Mouse (Mus musculus) kidney, embryonic 15.5 days (tissue): ENCODE results near the gene Zdhhc1. TPM values are rescaled to one million over a fixed set of nuclear protein-coding genes. Genes with fewer than 3 reads are reported as not detected.

Experiments used
- ATAC-seq: fragments of 200-750 bp; cut with Nextera tagmentation; replicated peaks from 2 replicates; pipeline ENCODE4 v1.8.0; 2017; ENCODE audit warnings: moderate TSS enrichment; ENCODE audit not compliant: low FRiP score
- H3K27ac ChIP-seq: fragments of 300-500 bp; sonication (generic); 2 replicates; pipeline ENCODE4 v1.5.1; 2015; ENCODE audit warnings: mild to moderate bottlenecking, inconsistent platforms
- H3K27me3 ChIP-seq: fragments of 300-500 bp; sonication (generic); 2 replicates; pipeline ENCODE4 v1.6.1; 2015; ENCODE audit warnings: inconsistent platforms
- H3K36me3 ChIP-seq: fragments of 300-500 bp; sonication (generic); 2 replicates; pipeline ENCODE4 v1.6.1; 2015; ENCODE audit warnings: inconsistent platforms
- H3K4me1 ChIP-seq: fragments of 300-500 bp; sonication (generic); 2 replicates; pipeline ENCODE4 v1.6.1; 2015; ENCODE audit warnings: inconsistent platforms
- H3K4me2 ChIP-seq: fragments of 300-500 bp; sonication (generic); 2 replicates; pipeline ENCODE4 v1.6.1; 2015; ENCODE audit warnings: moderate library complexity, mild to moderate bottlenecking, inconsistent platforms
- H3K4me3 ChIP-seq: fragments of 300-500 bp; sonication (generic); replicated peaks from 2 replicates; pipeline ENCODE4 v1.5.1; 2015; ENCODE audit warnings: mild to moderate bottlenecking, inconsistent platforms
- H3K9ac ChIP-seq: fragments of 300-500 bp; sonication (generic); 2 replicates; pipeline ENCODE4 v1.6.1; 2015; ENCODE audit warnings: mild to moderate bottlenecking, inconsistent platforms
- H3K9me3 ChIP-seq: fragments of 300-500 bp; sonication (generic); replicated peaks from 2 replicates; pipeline ENCODE4 v1.6.1; 2016; ENCODE audit warnings: inconsistent platforms
- WGBS: fragments of 180-500 bp; shearing (Covaris S2); methylation state at CpG from one replicate; pipeline ENCODE4 v1.1.7; 2015; ENCODE audit warnings: mixed read lengths; 5-methylcytosine and 5-hydroxymethylcytosine counted together
- polyA plus RNA-seq: library from polyadenylated mRNA; unstranded; fragments of >200 nt; fragmentation: Nextera tagmentation; extraction: Ambion mirVana; gene quantifications from 2 replicates; pipeline ENCODE4 v1.2.1, GENCODE M21; 2015

Gene Zdhhc1
- polyA plus RNA-seq, 1 experiment from 2014 or later = 43.7 TPM

GRCm38 (mm10) chr8:105448596-105448995, 48.1 kb downstream of the Zdhhc1 start:
- no peak overlapping the region for H3K9ac ChIP-seq
- ATAC-seq = no peak
- H3K27me3 ChIP-seq = no peaks in the 10 kb centered on the region; the same call in 1 of the 2 replicates
- H3K9me3 ChIP-seq = no peaks in the 10 kb centered on the region
- no peak overlapping the region for H3K4me3 ChIP-seq
- no peaks in the 10 kb centered on the region for H3K36me3 ChIP-seq
- WGBS = 85% methylated on average over 5 of the region's 5 CpGs
- H3K27ac ChIP-seq = no peak overlapping the region
- H3K4me2 ChIP-seq = no peak overlapping the region
- peaks cover 14% of the 10 kb centered on the region for H3K4me1 ChIP-seq

GRCm38 (mm10) chr8:105448188-105448587, 48.5 kb downstream of the Zdhhc1 start:
- peaks cover 12% of the 10 kb centered on the region for H3K4me1 ChIP-seq
- H3K9me3 ChIP-seq = no peaks in the 10 kb centered on the region
- H3K36me3 ChIP-seq = no peaks in the 10 kb centered on the region
- no peak overlapping the region for H3K4me2 ChIP-seq
- 93% methylated on average over 3 of the region's 3 CpGs for WGBS
- no peak overlapping the region for H3K9ac ChIP-seq
- no peak overlapping the region for H3K4me3 ChIP-seq
- H3K27ac ChIP-seq = no peak overlapping the region
- H3K27me3 ChIP-seq = no peaks in the 10 kb centered on the region; the same call in 1 of the 2 replicates
- ATAC-seq = no peak

- no peaks in the 10 kb centered on the region for H3K27me3 ChIP-seq
- no peak overlapping the region for H3K9ac ChIP-seq
- no peaks in the 10 kb centered on the region for H3K9me3 ChIP-seq
- ATAC-seq = no peak
- WGBS = 22% methylated on average over 4 of the region's 4 CpGs
- peak overlapping the region; percentile 27; the same call in 1 of the 2 replicates for H3K27ac ChIP-seq
- H3K4me1 ChIP-seq = peaks cover 8% of the 10 kb centered on the region
- H3K4me2 ChIP-seq = peak overlapping the region; percentile 23; the same call in 1 of the 2 replicates
- no peak overlapping the region for H3K4me3 ChIP-seq
- no peaks in the 10 kb centered on the region for H3K36me3 ChIP-seq
Measured at GRCm38 (mm10) chr8:105446127-105446552, 50.6 kb downstream of the Zdhhc1 start.

- no peaks in the 10 kb centered on the region for H3K36me3 ChIP-seq
- 40% methylated on average over 11 of the region's 11 CpGs for WGBS
- no peak overlapping the region for H3K9ac ChIP-seq
- H3K4me1 ChIP-seq = peaks cover 8% of the 10 kb centered on the region
- no peak for ATAC-seq
- H3K4me2 ChIP-seq = peak overlapping the region; percentile 23; the same call in 1 of the 2 replicates
- H3K9me3 ChIP-seq = no peaks in the 10 kb centered on the region
- no peaks in the 10 kb centered on the region for H3K27me3 ChIP-seq
- no peak overlapping the region for H3K4me3 ChIP-seq
- H3K27ac ChIP-seq = peak overlapping the region; percentile 27; the same call in 1 of the 2 replicates
Measured at GRCm38 (mm10) chr8:105445296-105446126, 51.2 kb downstream of the Zdhhc1 start.

GRCm38 (mm10) chr8:105442661-105443060, 54.0 kb downstream of the Zdhhc1 start:
- Histone ChIP-seq H3K4me1 (peaks cover 8% of the 10 kb centered on the region), H3K27ac (no peak overlapping the region), H3K27me3 (no peaks in the 10 kb centered on the region), H3K4me2 (no peak overlapping the region), H3K9ac (no peak overlapping the region), H3K36me3 (no peaks in the 10 kb centered on the region), H3K9me3 (no peaks in the 10 kb centered on the region), H3K4me3 (no peak overlapping the region)
- no peak for ATAC-seq
- 91% methylated on average over 5 of the region's 5 CpGs for WGBS

GRCm38 (mm10) chr8:105441433-105441832, 55.3 kb downstream of the Zdhhc1 start:
- H3K9ac ChIP-seq = no peak overlapping the region
- 7% methylated on average over 6 of the region's 6 CpGs for WGBS
- no peak for ATAC-seq

GRCm38 (mm10) chr8:105438865-105439264, 57.8 kb downstream of the Zdhhc1 start:
- H3K4me1 ChIP-seq = 0 out of 2 replicates have a peak, but pooled peaks cover under 1% of the 10 kb centered on the region
- WGBS = 44% methylated on average over 5 of the region's 5 CpGs
- no peak overlapping the region for H3K27ac ChIP-seq
- H3K4me2 ChIP-seq = no peak overlapping the region
- H3K9me3 ChIP-seq = no peaks in the 10 kb centered on the region
- no peaks in the 10 kb centered on the region for H3K36me3 ChIP-seq
- no peak overlapping the region for H3K4me3 ChIP-seq
- ATAC-seq = no peak
- no peak overlapping the region for H3K9ac ChIP-seq
- no peaks in the 10 kb centered on the region for H3K27me3 ChIP-seq

More at GRCm38 (mm10) chr8:105441433-105441832, 55.3 kb downstream of the Zdhhc1 start:
- Histone ChIP-seq H3K27me3 (no peaks in the 10 kb centered on the region), H3K9me3 (no peaks in the 10 kb centered on the region), H3K4me3 (no peak overlapping the region), H3K27ac (no peak overlapping the region), H3K4me2 (no peak overlapping the region), H3K4me1 (peaks cover 8% of the 10 kb centered on the region), H3K36me3 (no peaks in the 10 kb centered on the region)

- no peak overlapping the region for H3K4me3 ChIP-seq
- H3K27me3 ChIP-seq = no peaks in the 10 kb centered on the region
- H3K4me1 ChIP-seq = 0 out of 2 replicates have a peak, but pooled peaks cover 4% of the 10 kb centered on the region
- H3K27ac ChIP-seq = no peak overlapping the region
- ATAC-seq = no peak
- WGBS = 80% methylated on average over 5 of the region's 5 CpGs
- H3K4me2 ChIP-seq = no peak overlapping the region
- H3K9ac ChIP-seq = no peak overlapping the region
- no peaks in the 10 kb centered on the region for H3K36me3 ChIP-seq
- no peaks in the 10 kb centered on the region for H3K9me3 ChIP-seq
Measured at GRCm38 (mm10) chr8:105437078-105437748, 59.5 kb downstream of the Zdhhc1 start.

GRCm38 (mm10) chr8:105436218-105436617, 60.5 kb downstream of the Zdhhc1 start:
- no peak overlapping the region for H3K27ac ChIP-seq
- H3K4me1 ChIP-seq = 0 out of 2 replicates have a peak, but pooled peaks cover 4% of the 10 kb centered on the region
- H3K36me3 ChIP-seq = no peaks in the 10 kb centered on the region
- WGBS = 70% methylated on average over 5 of the region's 5 CpGs
- H3K4me2 ChIP-seq = no peak overlapping the region
- H3K9ac ChIP-seq = no peak overlapping the region
- no peaks in the 10 kb centered on the region for H3K27me3 ChIP-seq
- no peak overlapping the region for H3K4me3 ChIP-seq
- ATAC-seq = no peak
- H3K9me3 ChIP-seq = no peaks in the 10 kb centered on the region

- no peak for ATAC-seq
- Histone ChIP-seq H3K4me1 (0 out of 2 replicates have a peak, but pooled peaks cover 4% of the 10 kb centered on the region), H3K27ac (no peak overlapping the region), H3K36me3 (no peaks in the 10 kb centered on the region), H3K9ac (no peak overlapping the region), H3K4me2 (no peak overlapping the region), H3K27me3 (no peaks in the 10 kb centered on the region), H3K9me3 (no peaks in the 10 kb centered on the region), H3K4me3 (no peak overlapping the region)
- 50% methylated on average over 5 of the region's 5 CpGs for WGBS
Measured at GRCm38 (mm10) chr8:105434136-105434535, 62.6 kb downstream of the Zdhhc1 start.

GRCm38 (mm10) chr8:105433511-105433910, 63.2 kb downstream of the Zdhhc1 start:
- Histone ChIP-seq H3K9ac (no peak overlapping the region), H3K4me1 (0 out of 2 replicates have a peak, but pooled peaks cover 4% of the 10 kb centered on the region), H3K27me3 (no peaks in the 10 kb centered on the region), H3K27ac (no peak overlapping the region), H3K9me3 (no peaks in the 10 kb centered on the region), H3K36me3 (no peaks in the 10 kb centered on the region), H3K4me2 (no peak overlapping the region), H3K4me3 (no peak overlapping the region)
- 56% methylated on average over 5 of the region's 5 CpGs for WGBS
- ATAC-seq = no peak

GRCm38 (mm10) chr8:105433021-105433420, 63.7 kb downstream of the Zdhhc1 start:
- Histone ChIP-seq H3K4me2 (no peak overlapping the region), H3K9me3 (no peaks in the 10 kb centered on the region), H3K4me1 (0 out of 2 replicates have a peak, but pooled peaks cover 4% of the 10 kb centered on the region), H3K27ac (no peak overlapping the region), H3K9ac (no peak overlapping the region), H3K36me3 (no peaks in the 10 kb centered on the region), H3K4me3 (no peak overlapping the region), H3K27me3 (no peaks in the 10 kb centered on the region)
- WGBS = 38% methylated on average over 6 of the region's 6 CpGs
- no peak for ATAC-seq
